Comparison of ENCODE assay signal across 8 mouse cellular contexts in genomic region chr7:3629543-3630477, GRCm38 (mm10). TPM values are rescaled to one million over a fixed set of nuclear protein-coding genes. Genes with fewer than 3 reads are reported as not detected.
DNase-seq lines count a peak whose midpoint lies in the region; ATAC-seq lines count a peak whose summit lies in the region.

Gene Tfpt, minus strand, starts transcription at chr7:3629929.
Gene Prpf31, plus strand, starts transcription at chr7:3629985.

- peak within 1 kb of the TSS; percentile 78 for H3K27ac ChIP-seq in hindbrain, embryonic 16.5 days (ENCODE audit: low read depth, low read length)
- H3K27ac ChIP-seq in macrophage, result peak within 1 kb of the TSS; percentile 76

- ATAC-seq in hindbrain, embryonic 16.5 days, result peak; percentile 92

- peaks cover 25% of the 10 kb centered on the region for H3K4me1 ChIP-seq in hindbrain, embryonic 16.5 days (ENCODE audit: control insufficient read depth, insufficient read depth, low read depth, low read length)

- peak; percentile 91 for DNase-seq in T-cell, adult 2 months (ENCODE audit: low spot score)
- DNase-seq in cerebellum, postnatal 36 days, result peak; percentile 90 to 97
- DNase-seq in frontal cortex, postnatal 36 days (ENCODE audit: low spot score in 2 of 2), result peak; percentile 98
- DNase-seq in left cerebral cortex, adult 18-20 months (ENCODE audit: low spot score in 2 of 2), result peak; percentile 93 to 95
- peak; percentile 95 for DNase-seq in right cerebral cortex, adult 18-20 months
- DNase-seq in urinary bladder, postnatal 10 days (ENCODE audit: low spot score), result peak; percentile 57

- H3K9me3 ChIP-seq in hindbrain, embryonic 16.5 days (ENCODE audit: control insufficient read depth, low read length), result no peaks in the 10 kb centered on the region

- H3K79me2 ChIP-seq in macrophage (ENCODE audit: inconsistent target), result peaks cover 63% of the 10 kb centered on the region

- H3K4me3 ChIP-seq in hindbrain, embryonic 16.5 days (ENCODE audit: low read length), result peak within 1 kb of the TSS; percentile 62
- peak within 1 kb of the TSS; percentile 95 for H3K4me3 ChIP-seq in macrophage (ENCODE audit: inconsistent target)

- peak within 1 kb of the TSS; percentile 76 for H3K9ac ChIP-seq in hindbrain, embryonic 16.5 days (ENCODE audit: low read depth, low read length)

- WGBS in hindbrain, embryonic 16.5 days, result 1% methylated on average over 47 of the region's 47 CpGs
- WGBS in macrophage (ENCODE audit: missing documents), result 1% methylated on average over 46 of the region's 47 CpGs

- H3K4me2 ChIP-seq in hindbrain, embryonic 16.5 days (ENCODE audit: low read length), result peak within 1 kb of the TSS; percentile 97

- H3K36me3 ChIP-seq in hindbrain, embryonic 16.5 days (ENCODE audit: control insufficient read depth, insufficient read depth, low read length), result peaks cover 10% of the 10 kb centered on the region; the same call in 1 of the 2 replicates
- H3K36me3 ChIP-seq in macrophage (ENCODE audit: inconsistent target), result peaks cover 32% of the 10 kb centered on the region

- no peaks in the 10 kb centered on the region for H3K27me3 ChIP-seq in hindbrain, embryonic 16.5 days (replicated peaks; ENCODE audit: control insufficient read depth, insufficient read depth, low read length)

RNA-seq across cellular contexts. Expression of gene Tfpt, which starts in this region (rescaled TPM):
- polyA plus RNA-seq in hindbrain, embryonic 16.5 days (2015; fragmentation: Nextera tagmentation; extraction: Ambion mirVana), result 36.3 and 39.6 TPM in 2 replicates
- 10 to 100 TPM; 37.0 to 39.4 TPM for total RNA-seq in left cerebral cortex, adult 18-20 months (2021)
- 10 to 100 TPM in 22 of 26 experiments, 1 to 10 TPM in 4; 4.5 to 53.8 (median 25.3) TPM for total RNA-seq in macrophage (2018; cell fraction: chromatin; rRNA removed)
- 10 to 100 TPM; 11.7 to 25.0 (median 21.2) TPM for total RNA-seq in macrophage (2018; cell fraction: cytosol; rRNA removed)
- 10 to 100 TPM in 23 of 26 experiments, 1 to 10 TPM in 3; 7.5 to 37.3 (median 19.6) TPM for total RNA-seq in macrophage (2018; cell fraction: nucleus; rRNA removed)
- polyA plus RNA-seq in macrophage (2018), result 16.1 to 19.8 TPM (median 18.6 TPM) in 3 replicates

RNA-seq across cellular contexts. Expression of gene Prpf31, which starts in this region (rescaled TPM):
- 84.2 and 88.8 TPM in 2 replicates for polyA plus RNA-seq in hindbrain, embryonic 16.5 days (2015; fragmentation: Nextera tagmentation; extraction: Ambion mirVana)
- 10 to 100 TPM; 53.0 to 55.2 TPM for total RNA-seq in left cerebral cortex, adult 18-20 months (2021)
- total RNA-seq in macrophage (2018; cell fraction: chromatin; rRNA removed), result 10 to 100 TPM; 13.8 to 68.0 (median 43.5) TPM
- 10 to 100 TPM; 28.7 to 48.7 (median 39.8) TPM for total RNA-seq in macrophage (2018; cell fraction: cytosol; rRNA removed)
- total RNA-seq in macrophage (2018; cell fraction: nucleus; rRNA removed), result 10 to 100 TPM; 11.9 to 64.8 (median 31.5) TPM
- 35.3 to 71.0 TPM (median 40.2 TPM) in 3 replicates for polyA plus RNA-seq in macrophage (2018)

Comparison
In these comparisons a context has a peak if more than half of its experiments do, and no peak if none do; other contexts are left out.
1. Peak in every context shown above with its lines: DNase-seq, ATAC-seq, H3K4me3 ChIP-seq and H3K27ac ChIP-seq.